Mouse (Mus musculus) bone marrow, adult 2 months (tissue): ENCODE results near the gene Ccl7.

Experiments used
- CTCF ChIP-seq: fragments of 200-500 bp; IDR thresholded peaks from 2 replicates; pipeline ENCODE4 v1.5.1; 2011; ENCODE audit warnings: low read length, control low read depth; ENCODE audit not compliant: control insufficient read depth, insufficient read depth
- POLR2A ChIP-seq: fragments of 200-500 bp; IDR thresholded peaks from 2 replicates; pipeline ENCODE4 v1.6.1; 2011; ENCODE audit warnings: low read depth, mild to moderate bottlenecking, control low read depth, low read length, borderline replicate concordance; ENCODE audit not compliant: control insufficient read depth

- no peak for TF ChIP-seq CTCF
- no peak for TF ChIP-seq POLR2A
These were observed at the start of gene Ccl7 for GRCm38 (mm10) chr11:82045471-82045870.
